15 mouse cellular contexts compared by ENCODE assay signal in the genomic region with DNA sequence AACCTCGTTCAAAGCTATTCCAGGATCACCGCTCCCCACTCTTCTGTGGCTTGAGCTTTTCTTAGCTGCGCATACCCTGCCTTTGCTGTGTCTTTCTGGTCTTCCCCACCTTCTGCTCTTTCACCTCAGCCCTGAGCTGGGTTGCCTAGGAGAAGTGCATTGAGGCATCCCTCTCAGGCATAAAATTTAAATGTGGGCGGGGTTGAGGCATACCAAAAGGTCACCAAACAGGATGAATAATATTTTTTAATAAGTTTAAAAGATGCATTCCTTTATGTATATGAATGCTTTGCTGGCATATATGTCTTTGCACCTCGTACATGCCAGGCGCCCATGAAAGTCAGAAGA.
DNase-seq lines count a peak whose midpoint lies in the region; ATAC-seq and TF ChIP-seq lines count a peak whose summit lies in the region.
"Had no signal": no experiment of that assay in that cellular context is flagged by ENCODE, and none has a peak within 500 bp of the region (broad histone marks: within the 10 kb centered on the region; RNA-seq: fewer than 3 reads in every experiment).

No protein-coding gene starts in this region.

- no peaks in the 10 kb centered on the region for H3K36me3 ChIP-seq in heart, embryonic 13.5 days
- H3K36me3 ChIP-seq in kidney, postnatal 0 days (ENCODE audit: insufficient read depth, low read length): no peaks in the 10 kb centered on the region
- no peaks in the 10 kb centered on the region; the same call in 1 of the 2 replicates for H3K36me3 ChIP-seq in intestine, embryonic 16.5 days (ENCODE audit: control insufficient read depth, insufficient read depth, low read length)
- H3K36me3 ChIP-seq: hindbrain, embryonic 12.5 days; limb, embryonic 12.5 days; liver, embryonic 13.5 days; stomach, embryonic 15.5 days had no signal

- no peaks in the 10 kb centered on the region for H3K9me3 ChIP-seq in heart, embryonic 13.5 days
- H3K9me3 ChIP-seq in kidney, postnatal 0 days (replicated peaks; ENCODE audit: low read length): no peaks in the 10 kb centered on the region
- no peaks in the 10 kb centered on the region for H3K9me3 ChIP-seq in intestine, embryonic 16.5 days (ENCODE audit: control insufficient read depth, low read length)
- H3K9me3 ChIP-seq: hindbrain, embryonic 12.5 days; limb, embryonic 12.5 days; liver, embryonic 13.5 days; stomach, embryonic 15.5 days had no signal

- H3K27me3 ChIP-seq in heart, embryonic 13.5 days (replicated peaks): no peaks in the 10 kb centered on the region
- no peaks in the 10 kb centered on the region for H3K27me3 ChIP-seq in kidney, postnatal 0 days (ENCODE audit: insufficient read depth, low read length)
- H3K27me3 ChIP-seq in intestine, embryonic 16.5 days (replicated peaks; ENCODE audit: control insufficient read depth, insufficient read depth, low read length): no peaks in the 10 kb centered on the region
- H3K27me3 ChIP-seq: stomach, embryonic 15.5 days had no signal

- H3K4me2 ChIP-seq in heart, embryonic 13.5 days: no peak overlapping the region
- H3K4me2 ChIP-seq in kidney, postnatal 0 days (ENCODE audit: low read length): no peak overlapping the region
- no peak overlapping the region for H3K4me2 ChIP-seq in intestine, embryonic 16.5 days (ENCODE audit: low read depth, low read length)
- H3K4me2 ChIP-seq: hindbrain, embryonic 12.5 days; limb, embryonic 12.5 days; liver, embryonic 13.5 days; stomach, embryonic 15.5 days had no signal

- H3K9ac ChIP-seq in heart, embryonic 13.5 days: 0 out of 2 replicates have a peak overlapping the region, but pooled peaks have one; percentile 21
- H3K9ac ChIP-seq in kidney, postnatal 0 days (ENCODE audit: low read depth, low read length): no peak overlapping the region
- H3K9ac ChIP-seq in intestine, embryonic 16.5 days (ENCODE audit: low read depth, low read length): no peak overlapping the region
- H3K9ac ChIP-seq: forebrain, postnatal 0 days; hindbrain, embryonic 12.5 days; limb, embryonic 12.5 days; liver, embryonic 13.5 days; stomach, embryonic 15.5 days had no signal

- no peak for DNase-seq in heart, adult 11 months
- no peak for DNase-seq in kidney, postnatal 0 days (ENCODE audit: low spot score)
- DNase-seq in kidney, adult 9 months: no peak
- peak; percentile 31 for DNase-seq in ES-CJ7 (ENCODE audit: low read depth, low spot score)
- DNase-seq in cerebellum, postnatal 25 days: no peak
- DNase-seq: adrenal gland, adult 2 months; cerebellum, postnatal 14 days; liver, embryonic 13.5 days had no signal

- no peak for TF ChIP-seq CTCF in kidney, postnatal 0 days (IDR thresholded peaks at IDR 0.05; ENCODE audit: low read depth)

- peaks cover 84% of the 10 kb centered on the region for H3K4me1 ChIP-seq in heart, embryonic 13.5 days
- H3K4me1 ChIP-seq in kidney, postnatal 0 days (replicated peaks; ENCODE audit: insufficient read depth, low read length): peaks cover 38% of the 10 kb centered on the region
- H3K4me1 ChIP-seq in intestine, embryonic 16.5 days (ENCODE audit: control insufficient read depth, insufficient read depth, low read length): peaks cover 45% of the 10 kb centered on the region

- no peak for ATAC-seq in heart, embryonic 13.5 days (ENCODE audit: extremely low read depth, insufficient number of reproducible peaks, low FRiP score, low TSS enrichment)
- ATAC-seq in kidney, postnatal 0 days (replicated peaks; ENCODE audit: low FRiP score, low read depth): no peak
- no peak for ATAC-seq in intestine, embryonic 16.5 days
- ATAC-seq: midbrain, embryonic 16.5 days had no signal

- 79% methylated on average over 6 of the region's 6 CpGs for WGBS in heart, embryonic 13.5 days
- WGBS in kidney, postnatal 0 days: 64% methylated on average over 6 of the region's 6 CpGs
- WGBS in intestine, embryonic 16.5 days: 78% methylated on average over 6 of the region's 6 CpGs

- peak overlapping the region; percentile 29 for H3K27ac ChIP-seq in heart, embryonic 13.5 days (replicated peaks)
- H3K27ac ChIP-seq in kidney, postnatal 0 days: peak overlapping the region; percentile 63
- peak overlapping the region; percentile 14; the same call in 1 of the 2 replicates for H3K27ac ChIP-seq in intestine, embryonic 16.5 days (ENCODE audit: low read length)
- H3K27ac ChIP-seq: hindbrain, embryonic 12.5 days; limb, embryonic 12.5 days; liver, embryonic 13.5 days had no signal

- no peak overlapping the region for H3K4me3 ChIP-seq in heart, embryonic 13.5 days
- H3K4me3 ChIP-seq in kidney, postnatal 0 days (replicated peaks; ENCODE audit: low read depth, low read length): no peak overlapping the region
- H3K4me3 ChIP-seq in intestine, embryonic 16.5 days (ENCODE audit: low read length): no peak overlapping the region
- H3K4me3 ChIP-seq: hindbrain, embryonic 12.5 days; limb, embryonic 12.5 days; liver, embryonic 13.5 days; stomach, embryonic 15.5 days had no signal
